Mouse (Mus musculus) kidney, postnatal 10 days (tissue): ENCODE measurements at regions not wholly inside any gene's neighbourhood (a gene's known extent, or its start where the extent isn't known, plus 50 kb on each side); places are given as distances from the start of the nearest gene placed in this dataset.

Source experiments
- DNase-seq: peaks from one replicate; pipeline ENCODE4 v3.0.0; 2021; ENCODE audit warnings: mixed read lengths

- no peak for DNase-seq
These were observed 117.3 kb upstream of the Slc22a23 start for GRCm38 (mm10) chr13:34462206-34462807.

- DNase-seq = no peak
These were observed 116.0 kb upstream of the Slc22a23 start for GRCm38 (mm10) chr13:34460969-34461368.

- no peak for DNase-seq
These were observed 111.1 kb upstream of the Slc22a23 start for GRCm38 (mm10) chr13:34456051-34456450.

GRCm38 (mm10) chr13:34446806-34447205, 101.8 kb upstream of the Slc22a23 start:
- DNase-seq = no peak

GRCm38 (mm10) chr13:34446327-34446726, 101.3 kb upstream of the Slc22a23 start:
- no peak for DNase-seq

GRCm38 (mm10) chr13:34441347-34441746, 96.4 kb upstream of the Slc22a23 start:
- no peak for DNase-seq

- DNase-seq = no peak
These were observed 82.5 kb upstream of the Slc22a23 start for GRCm38 (mm10) chr13:34427527-34427926.

- DNase-seq = peak; percentile 7
These were observed 79.9 kb upstream of the Slc22a23 start for GRCm38 (mm10) chr13:34424921-34425320.

- peak; percentile 16 for DNase-seq
These were observed 76.7 kb upstream of the Slc22a23 start for GRCm38 (mm10) chr13:34421644-34422043.

GRCm38 (mm10) chr13:34420341-34421156, 75.6 kb upstream of the Slc22a23 start:
- no peak for DNase-seq

- DNase-seq = no peak
These were observed 74.1 kb upstream of the Slc22a23 start for GRCm38 (mm10) chr13:34419061-34419460.

GRCm38 (mm10) chr13:34416603-34417002, 71.6 kb upstream of the Slc22a23 start:
- no peak for DNase-seq

GRCm38 (mm10) chr13:34414533-34414932, 69.6 kb upstream of the Slc22a23 start:
- no peak for DNase-seq

GRCm38 (mm10) chr13:34408669-34409055, 63.7 kb upstream of the Slc22a23 start:
- DNase-seq = no peak

- peak; percentile 44 for DNase-seq
These were observed 63.2 kb upstream of the Slc22a23 start for GRCm38 (mm10) chr13:34408007-34408668.

- DNase-seq = no peak
These were observed 61.3 kb upstream of the Slc22a23 start for GRCm38 (mm10) chr13:34406291-34406690.

GRCm38 (mm10) chr13:34402631-34403030, 57.6 kb upstream of the Slc22a23 start:
- no peak for DNase-seq

- DNase-seq = no peak
These were observed 56.0 kb upstream of the Slc22a23 start for GRCm38 (mm10) chr13:34401031-34401430.

- DNase-seq = no peak
These were observed 53.9 kb upstream of the Slc22a23 start for GRCm38 (mm10) chr13:34398847-34399246.

GRCm38 (mm10) chr13:34398061-34398787, 53.2 kb upstream of the Slc22a23 start:
- peak; percentile 47 for DNase-seq

- DNase-seq = no peak
These were observed 50.5 kb upstream of the Slc22a23 start for GRCm38 (mm10) chr13:34395504-34395903.

- no peak for DNase-seq
These were observed 50.0 kb upstream of the Slc22a23 start for GRCm38 (mm10) chr13:34395010-34395409.
